In the genomic region with DNA sequence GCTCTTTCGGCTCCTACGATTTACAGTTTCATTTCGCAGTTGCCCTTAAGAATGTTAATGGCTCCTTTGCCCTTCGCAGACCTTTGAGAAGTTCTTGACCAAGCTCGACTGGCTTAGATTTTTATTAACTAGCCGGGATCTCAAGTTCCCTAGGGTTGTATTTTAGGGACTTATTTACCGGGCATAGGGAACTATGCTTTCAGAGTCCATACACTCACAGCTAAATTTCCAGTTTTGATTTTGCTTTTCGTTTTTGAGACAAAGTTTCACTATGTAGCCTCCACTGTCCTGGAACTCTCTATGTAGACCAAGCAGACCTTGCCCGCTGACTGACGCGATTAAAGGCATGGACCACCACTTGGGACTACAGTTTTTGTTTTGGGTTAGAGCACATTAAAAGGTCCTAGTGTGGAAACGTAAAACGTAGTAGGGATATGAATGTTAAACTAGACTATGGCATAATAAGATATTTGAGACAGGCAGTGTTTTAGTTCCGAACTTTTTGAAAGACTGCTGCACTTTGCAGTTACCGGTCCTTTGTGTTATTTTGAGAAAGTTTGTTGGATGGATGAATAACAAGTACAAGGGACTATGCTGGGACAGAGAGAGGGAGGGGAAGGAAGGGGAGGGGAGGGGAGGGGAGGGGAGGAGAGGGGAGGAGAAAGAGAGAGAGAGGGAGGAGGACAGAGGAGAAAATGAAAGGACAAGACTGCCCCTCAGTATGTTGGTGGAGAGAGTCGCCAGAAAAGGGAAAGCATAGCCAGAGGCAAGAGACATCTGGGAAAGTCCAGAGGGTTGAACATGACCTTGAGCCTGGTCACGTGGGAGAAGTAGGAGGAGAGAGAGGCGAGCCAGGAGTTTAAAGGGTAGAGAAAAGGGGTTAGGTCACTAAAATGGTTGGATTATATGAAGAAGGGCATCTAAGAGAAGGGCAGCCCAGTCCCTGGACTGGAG, we compare ENCODE assay signal across 8 mouse cellular contexts. TPM values are rescaled to one million over a fixed set of nuclear protein-coding genes. Genes with fewer than 3 reads are reported as not detected.
DNase-seq lines count a peak whose midpoint lies in the region; ATAC-seq and TF ChIP-seq lines count a peak whose summit lies in the region.

No protein-coding gene starts in this region.

- intact Hi-C loops in heart, postnatal 25 days (cut with DNase I) = no loop called here

- TF ChIP-seq CTCF in spleen, adult 2 months (IDR thresholded peaks at IDR 0.05; ENCODE audit: extremely low read depth, insufficient read depth, insufficient read length, insufficient replicate concordance) = no peak

- peak overlapping the region; percentile 57 for H3K4me3 ChIP-seq in spleen, adult 2 months (ENCODE audit: extremely low read depth, insufficient read depth, insufficient read length)
- H3K4me3 ChIP-seq in embryonic facial prominence, embryonic 14.5 days (ENCODE audit: low read depth, low read length) = peak overlapping the region; percentile 78
- H3K4me3 ChIP-seq in limb, embryonic 11.5 days (ENCODE audit: low read depth, low read length) = peak overlapping the region; percentile 63
- peak overlapping the region; percentile 68 for H3K4me3 ChIP-seq in midbrain, embryonic 14.5 days (replicated peaks; ENCODE audit: low read depth, low read length)

- H3K27me3 ChIP-seq in spleen, adult 2 months (ENCODE audit: control insufficient read depth, insufficient read depth, low read length) = no peaks in the 10 kb centered on the region
- H3K27me3 ChIP-seq in embryonic facial prominence, embryonic 14.5 days (replicated peaks; ENCODE audit: control insufficient read depth, insufficient read depth, low read length) = no peaks in the 10 kb centered on the region
- no peaks in the 10 kb centered on the region for H3K27me3 ChIP-seq in limb, embryonic 11.5 days (ENCODE audit: control insufficient read depth, insufficient read depth, low read length)
- peaks cover 4% of the 10 kb centered on the region; the same call in 1 of the 2 replicates for H3K27me3 ChIP-seq in midbrain, embryonic 14.5 days (ENCODE audit: control insufficient read depth, insufficient read depth, low read length)

- H3K27ac ChIP-seq in spleen, adult 2 months (ENCODE audit: insufficient read depth, low read length) = peak overlapping the region; percentile 74
- peak overlapping the region; percentile 83; the same call in 1 of the 2 replicates for H3K27ac ChIP-seq in embryonic facial prominence, embryonic 14.5 days (replicated peaks; ENCODE audit: low read depth, low read length)
- H3K27ac ChIP-seq in limb, embryonic 11.5 days (replicated peaks; ENCODE audit: low read depth, low read length) = peak overlapping the region; percentile 85
- H3K27ac ChIP-seq in midbrain, embryonic 14.5 days (replicated peaks; ENCODE audit: low read depth, low read length) = peak overlapping the region; percentile 84; the same call in 1 of the 2 replicates

- TF ChIP-seq POLR2A in spleen, adult 2 months (IDR thresholded peaks at IDR 0.05; ENCODE audit: low read depth, low read length) = no peak

- peak overlapping the region; percentile 89 for H3K9ac ChIP-seq in embryonic facial prominence, embryonic 14.5 days (ENCODE audit: low read depth, low read length)
- H3K9ac ChIP-seq in limb, embryonic 11.5 days (ENCODE audit: low read length) = peak overlapping the region; percentile 85; the same call in 1 of the 2 replicates
- peak overlapping the region; percentile 69 for H3K9ac ChIP-seq in midbrain, embryonic 14.5 days (replicated peaks; ENCODE audit: low read length)

- peaks cover 3% of the 10 kb centered on the region; the same call in 1 of the 2 replicates for H3K4me1 ChIP-seq in spleen, adult 2 months (ENCODE audit: control insufficient read depth, insufficient read depth, insufficient read length)
- peaks cover 9% of the 10 kb centered on the region; the same call in 1 of the 2 replicates for H3K4me1 ChIP-seq in embryonic facial prominence, embryonic 14.5 days (ENCODE audit: control insufficient read depth, insufficient read depth, low read length)
- no peaks in the 10 kb centered on the region for H3K4me1 ChIP-seq in limb, embryonic 11.5 days (ENCODE audit: control insufficient read depth, insufficient read depth, low read length)
- peaks cover 11% of the 10 kb centered on the region; the same call in 1 of the 2 replicates for H3K4me1 ChIP-seq in midbrain, embryonic 14.5 days (ENCODE audit: control insufficient read depth, insufficient read depth, low read length)

- 1% methylated on average over 18 of the region's 18 CpGs for WGBS in spleen, adult 2 months
- 9% methylated on average over 18 of the region's 18 CpGs for WGBS in embryonic facial prominence, embryonic 14.5 days
- 9% methylated on average over 18 of the region's 18 CpGs for WGBS in limb, embryonic 11.5 days
- WGBS in midbrain, embryonic 14.5 days = 15% methylated on average over 18 of the region's 18 CpGs

- ATAC-seq in embryonic facial prominence, embryonic 14.5 days (ENCODE audit: low read depth) = no peak
- ATAC-seq in limb, embryonic 11.5 days (ENCODE audit: insufficient number of reproducible peaks, low FRiP score, low TSS enrichment, low read depth) = no peak
- ATAC-seq in midbrain, embryonic 14.5 days (ENCODE audit: low FRiP score, low TSS enrichment) = no peak

- no peaks in the 10 kb centered on the region for H3K36me3 ChIP-seq in spleen, adult 2 months (ENCODE audit: control insufficient read depth, insufficient read depth, low read length)
- H3K36me3 ChIP-seq in embryonic facial prominence, embryonic 14.5 days (ENCODE audit: control insufficient read depth, insufficient read depth, low read length) = no peaks in the 10 kb centered on the region
- H3K36me3 ChIP-seq in limb, embryonic 11.5 days (ENCODE audit: control insufficient read depth, insufficient read depth, low read length) = no peaks in the 10 kb centered on the region
- H3K36me3 ChIP-seq in midbrain, embryonic 14.5 days (ENCODE audit: control insufficient read depth, insufficient read depth, low read length) = no peaks in the 10 kb centered on the region

- no peaks in the 10 kb centered on the region for H3K9me3 ChIP-seq in embryonic facial prominence, embryonic 14.5 days (ENCODE audit: control insufficient read depth, low read length)
- no peaks in the 10 kb centered on the region for H3K9me3 ChIP-seq in limb, embryonic 11.5 days (ENCODE audit: control insufficient read depth, low read length)
- no peaks in the 10 kb centered on the region for H3K9me3 ChIP-seq in midbrain, embryonic 14.5 days (ENCODE audit: control insufficient read depth, low read length)

- DNase-seq in spleen, adult 2 months (ENCODE audit: low read depth in 1 of 2, low spot score in 2 of 2) = no peak
- no peak for DNase-seq in spleen, postnatal 14 days (ENCODE audit: low spot score in 2 of 2)
- DNase-seq in embryonic facial prominence, embryonic 14.5 days (ENCODE audit: low spot score) = no peak
- DNase-seq in heart, postnatal 25 days (ENCODE audit: low spot score) = peak; percentile 27
- peak; percentile 46 for DNase-seq in limb, embryonic 11.5 days (ENCODE audit: low spot score)
- DNase-seq in midbrain, embryonic 14.5 days = no peak
- no peak for DNase-seq in right cerebral cortex, adult 2 months (ENCODE audit: low spot score in 2 of 2)
- no peak for DNase-seq in layer of hippocampus, postnatal 10 days (ENCODE audit: low spot score in 2 of 2)

- peak overlapping the region; percentile 87 for H3K4me2 ChIP-seq in embryonic facial prominence, embryonic 14.5 days (ENCODE audit: low read depth, low read length)
- peak overlapping the region; percentile 84 for H3K4me2 ChIP-seq in limb, embryonic 11.5 days (ENCODE audit: low read depth, severe bottlenecking)
- peak overlapping the region; percentile 89 for H3K4me2 ChIP-seq in midbrain, embryonic 14.5 days (ENCODE audit: low read length)

RNA-seq across cellular contexts. Expression of a gene that starts 0.7 kb away (rescaled TPM):
- polyA plus RNA-seq in spleen, adult 2 months (2012; rRNA removed) = 10.0 and 16.6 TPM in 2 replicates
- polyA plus RNA-seq in embryonic facial prominence, embryonic 14.5 days (2014; fragmentation: Nextera tagmentation; extraction: Ambion mirVana) = 14.5 and 15.5 TPM in 2 replicates
- 10 to 100 TPM; 45.0 to 46.3 TPM for total RNA-seq in heart, postnatal 25 days (2021)
- 13.9 and 17.0 TPM in 2 replicates for polyA plus RNA-seq in limb, embryonic 11.5 days (2014; fragmentation: Nextera tagmentation; extraction: Ambion mirVana)
- 6.6 and 10.8 TPM in 2 replicates for polyA plus RNA-seq in midbrain, embryonic 14.5 days (2014; fragmentation: Nextera tagmentation; extraction: Ambion mirVana)
- 10 to 100 TPM; 19.8 TPM for total RNA-seq in layer of hippocampus, postnatal 10 days (2021)

RNA-seq across cellular contexts. Expression of a gene that starts 54.8 kb away (rescaled TPM):
- polyA plus RNA-seq in spleen, adult 2 months (2012; rRNA removed) = 0.02 TPM in 2 replicates
- polyA plus RNA-seq in embryonic facial prominence, embryonic 14.5 days (2014; fragmentation: Nextera tagmentation; extraction: Ambion mirVana) = 7.8 and 8.2 TPM in 2 replicates
- total RNA-seq in heart, postnatal 25 days (2021) = under 1 TPM in 1 of 2 experiments, not detected in 1; 0.22 TPM
- polyA plus RNA-seq in limb, embryonic 11.5 days (2014; fragmentation: Nextera tagmentation; extraction: Ambion mirVana) = 5.5 and 5.9 TPM in 2 replicates
- 32.7 and 38.0 TPM in 2 replicates for polyA plus RNA-seq in midbrain, embryonic 14.5 days (2014; fragmentation: Nextera tagmentation; extraction: Ambion mirVana)
- 10 to 100 TPM; 33.4 to 37.8 TPM for total RNA-seq in layer of hippocampus, postnatal 10 days (2021)

Comparison
In these comparisons a context has a peak if more than half of its experiments do, and no peak if none do; other contexts are left out.
1. DNase-seq: peak in heart, postnatal 25 days (single experiment) and limb, embryonic 11.5 days (single experiment); none in spleen, adult 2 months (0 of 2), spleen, postnatal 14 days (0 of 2), embryonic facial prominence, embryonic 14.5 days (single experiment), midbrain, embryonic 14.5 days (single experiment), right cerebral cortex, adult 2 months (0 of 2) and layer of hippocampus, postnatal 10 days (0 of 2).
2. Peak in every context shown above with its lines, with median percentiles within 50 percentile points of each other: H3K27ac ChIP-seq, H3K4me3 ChIP-seq, H3K4me2 ChIP-seq and H3K9ac ChIP-seq.